Mouse (Mus musculus): ENCODE data around the gene Catip. TPM values are rescaled to one million over a fixed set of nuclear protein-coding genes. Genes with fewer than 3 reads are reported as not detected.

Gene Catip
- 0.04 TPM in 1 of 2 replicates, not detected in the other for polyA plus RNA-seq (2012)

GRCm38 (mm10) chr1:74361812-74362211, at the start of gene Catip:
TSS of gene Catip (plus strand) at chr1:74362108.

GRCm38 (mm10) chr1:74374980-74375379, 13.1 kb downstream of the Catip start, which contains the start of gene Slc11a1:
TSS of gene Slc11a1 (plus strand) at chr1:74375195.

GRCm38 (mm10) chr1:74390924-74391748, 29.2 kb downstream of the Catip start, which contains the start of gene Ctdsp1:
TSS of gene Ctdsp1 (plus strand) at chr1:74391509.

GRCm38 (mm10) chr1:74408589-74409504, 46.9 kb downstream of the Catip start, which contains the start of gene Vil1:
TSS of gene Vil1 (plus strand) at chr1:74409376.

Other genes starting within 250 kb of the Catip start
- 54.2 and 67.6 TPM in 2 replicates for gene Tns1, start 237.7 kb upstream of the Catip start, polyA plus RNA-seq (2012)
- 0.47 and 1.1 TPM in 2 replicates for gene Rufy4, start 236.6 kb upstream of the Catip start, polyA plus RNA-seq (2012)
- gene Cxcr2, start 208.1 kb upstream of the Catip start, polyA plus RNA-seq (2012): 0.50 and 1.6 TPM in 2 replicates
- not detected in 2 replicates for gene Cxcr1, start 167.5 kb upstream of the Catip start, polyA plus RNA-seq (2012)
- gene Arpc2, start 126.0 kb upstream of the Catip start, polyA plus RNA-seq (2012): 679 and 751 TPM in 2 replicates
- 0.73 and 0.81 TPM in 2 replicates for gene Gpbar1, start 83.6 kb upstream of the Catip start, polyA plus RNA-seq (2012)
- gene Aamp, start 77.4 kb upstream of the Catip start, polyA plus RNA-seq (2012): 300 and 370 TPM in 2 replicates
- 94.1 and 97.9 TPM in 2 replicates for gene Pnkd, start 77.2 kb upstream of the Catip start, polyA plus RNA-seq (2012)
- gene Tmbim1, start 56.5 kb upstream of the Catip start, polyA plus RNA-seq (2012): 198 and 265 TPM in 2 replicates
- 1.4 and 6.6 TPM in 2 replicates for gene Slc11a1, start 13.1 kb downstream of the Catip start, polyA plus RNA-seq (2012)
- 242 and 273 TPM in 2 replicates for gene Ctdsp1, start 29.4 kb downstream of the Catip start, polyA plus RNA-seq (2012)
- gene Vil1, start 47.3 kb downstream of the Catip start, polyA plus RNA-seq (2012): 0.05 TPM in 1 of 2 replicates, not detected in the other
- gene Cnot9, start 143.9 kb downstream of the Catip start, polyA plus RNA-seq (2012): 14.6 and 14.8 TPM in 2 replicates
- gene Plcd4, start 180.8 kb downstream of the Catip start, polyA plus RNA-seq (2012): not detected in 2 replicates
- 2.0 and 2.9 TPM in 2 replicates for gene Usp37, start 182.2 kb downstream of the Catip start, polyA plus RNA-seq (2012)
- gene Zfp142, start 226.1 kb downstream of the Catip start, polyA plus RNA-seq (2012): 12.2 and 16.2 TPM in 2 replicates
- 3.9 and 4.0 TPM in 2 replicates for gene Bcs1l, start 226.2 kb downstream of the Catip start, polyA plus RNA-seq (2012)
- gene Rnf25, start 239.3 kb downstream of the Catip start, polyA plus RNA-seq (2012): 10.2 and 12.5 TPM in 2 replicates
- gene Stk36, start 239.3 kb downstream of the Catip start, polyA plus RNA-seq (2012): 0.04 and 0.17 TPM in 2 replicates

Measured in megakaryocyte-erythroid progenitor cell, adult 5 weeks (primary cell).